Mouse (Mus musculus) liver, postnatal 0 days (tissue): ENCODE measurements around the gene Arhgef3.

Experiments
- CTCF ChIP-seq: sonication (generic); IDR thresholded peaks from 2 replicates; pipeline ENCODE4 v1.5.1; 2016; ENCODE audit warnings: antibody characterized with exemption, low read depth
- EP300 ChIP-seq: IDR thresholded peaks from 2 replicates; pipeline ENCODE4 v1.6.1; 2016; ENCODE audit warnings: antibody characterized with exemption, low read depth, mild to moderate bottlenecking

DNA sequence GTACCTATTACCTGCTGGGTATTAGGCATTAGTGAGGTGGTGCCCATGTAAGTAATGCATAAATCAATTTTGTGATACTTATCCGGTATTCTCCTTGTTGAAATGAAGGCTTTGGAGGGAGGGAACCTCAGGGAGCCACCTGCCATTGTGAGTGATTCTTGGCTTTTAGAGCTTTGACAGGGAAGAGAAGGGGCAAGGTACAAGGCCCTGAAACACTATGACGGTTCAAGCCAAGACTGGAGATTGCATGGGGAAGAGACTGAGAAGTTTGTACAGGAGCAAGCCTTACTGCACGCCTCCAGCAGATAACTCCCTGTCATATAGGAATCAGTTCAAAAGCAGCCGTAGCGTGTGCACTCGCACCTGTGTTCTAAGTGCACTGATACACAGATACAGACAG, 177.4 kb downstream of the Arhgef3 start:
- no peak for TF ChIP-seq EP300
- TF ChIP-seq CTCF, result no peak
